Mouse (Mus musculus): ENCODE results near the gene Izumo1.

- no peak for TF ChIP-seq CTCF (IDR thresholded peaks at IDR 0.05; ENCODE audit: low read depth, low read length)
- TF ChIP-seq POLR2A (IDR thresholded peaks at IDR 0.05; ENCODE audit: borderline replicate concordance, low read depth, low read length) = no peak
Observed at GRCm38 (mm10) chr7:45645591-45645971, 24.0 kb downstream of the Izumo1 start.

Data from bone marrow macrophage, adult 2 months (primary cell).